Mouse (Mus musculus): ENCODE data around the gene Upp2. TPM values are rescaled to one million over a fixed set of nuclear protein-coding genes. Genes with fewer than 3 reads are reported as not detected.
A peak's percentile ranks its signal among the peaks of the same experiment; 100 is the strongest.

Upp2 gene
- polyA plus RNA-seq, 1 experiment = 7.6 TPM

DNA sequence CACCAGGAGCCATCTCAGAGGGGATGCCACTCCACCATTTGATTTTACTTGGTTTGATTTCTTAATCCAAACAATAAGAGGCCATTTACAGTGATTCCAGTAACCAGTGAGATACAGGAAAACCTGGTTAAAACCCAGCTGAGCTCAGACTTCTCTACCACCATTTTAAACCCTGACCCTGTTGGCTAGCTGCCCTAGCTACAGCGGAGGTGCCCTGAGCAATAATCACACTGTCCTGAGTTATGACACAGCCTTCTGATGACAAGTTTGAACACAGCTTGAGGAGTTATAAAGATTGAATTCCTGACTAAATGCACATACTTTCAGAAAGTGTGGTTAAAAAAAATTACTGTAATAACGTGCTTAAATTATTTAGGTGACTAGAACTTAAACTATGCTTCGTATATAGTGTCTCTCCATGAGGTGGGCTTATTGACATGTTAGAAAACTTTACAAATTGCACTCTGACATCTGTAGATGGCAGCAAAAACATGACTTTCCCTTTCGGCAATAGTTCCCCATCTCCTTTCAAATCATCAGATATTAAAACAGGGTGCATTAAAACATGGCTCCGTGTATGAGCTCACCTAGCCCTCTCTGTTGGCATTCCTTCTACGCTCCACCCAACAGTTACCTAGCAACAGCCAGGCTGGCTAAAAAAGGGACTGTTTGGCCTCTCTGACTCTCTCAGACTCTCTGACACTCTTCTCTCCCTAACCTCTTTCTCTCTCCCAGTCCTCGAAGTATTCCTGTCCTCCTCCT, 263.1 kb downstream of the Upp2 start:
- H3K4me3 ChIP-seq (replicated peaks; ENCODE audit: extremely low read depth, low read depth, low read length) = no peak overlapping the region
- peak; percentile 25 for DNase-seq
- WGBS = 47% methylated on average over 7 of the region's 7 CpGs
- peaks cover 2% of the 10 kb centered on the region; the same call in 1 of the 2 replicates for H3K4me1 ChIP-seq (ENCODE audit: control insufficient read depth, insufficient read depth, low read length)
- TF ChIP-seq POLR2A (IDR thresholded peaks at IDR 0.05; ENCODE audit: borderline replicate concordance, extremely low read depth, low read depth, low read length) (no peak), CTCF (IDR thresholded peaks at IDR 0.05; ENCODE audit: insufficient read depth, low read length) (no peak)

DNA sequence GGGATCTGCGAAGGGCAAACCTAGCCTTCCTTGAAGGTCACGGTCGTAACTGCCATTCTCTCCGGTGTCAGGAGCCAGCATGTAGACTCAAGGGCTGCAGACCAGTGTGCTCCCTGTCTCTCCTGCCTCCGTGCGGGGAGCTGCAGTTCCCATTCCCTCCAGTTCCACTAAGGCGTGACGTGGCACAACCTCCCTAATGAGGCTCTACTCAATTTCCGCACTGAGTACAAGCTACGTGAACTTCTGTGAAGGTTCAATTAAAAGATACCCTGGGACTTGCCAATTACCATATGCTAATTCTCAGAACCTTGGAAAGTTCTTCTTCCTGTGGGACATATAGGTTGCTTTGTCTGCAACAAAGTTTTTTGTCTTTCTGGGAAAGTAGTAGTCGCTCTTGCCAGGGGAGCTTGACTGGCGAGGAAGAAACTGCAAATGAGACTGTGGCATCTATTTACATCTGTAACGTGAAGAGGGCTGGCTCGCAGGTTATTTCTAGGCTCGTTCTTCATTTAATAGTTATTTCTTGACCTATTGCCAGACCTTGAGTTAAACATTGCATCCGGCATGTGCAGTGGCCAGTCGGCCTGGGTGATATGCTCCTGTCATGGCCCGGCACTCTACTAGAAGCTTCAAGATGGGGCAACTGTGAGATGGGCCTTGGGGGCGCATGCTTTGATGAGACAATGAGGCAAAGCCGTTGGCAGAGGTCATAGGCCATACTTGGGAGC, 265.3 kb downstream of the Upp2 start:
- TF ChIP-seq CTCF (IDR thresholded peaks at IDR 0.05; ENCODE audit: insufficient read depth, low read length) (no peak), POLR2A (IDR thresholded peaks at IDR 0.05; ENCODE audit: borderline replicate concordance, extremely low read depth, low read depth, low read length) (no peak)
- no peak overlapping the region for H3K4me3 ChIP-seq (replicated peaks; ENCODE audit: extremely low read depth, low read depth, low read length)
- 86% methylated on average over 20 of the region's 20 CpGs for WGBS

DNA sequence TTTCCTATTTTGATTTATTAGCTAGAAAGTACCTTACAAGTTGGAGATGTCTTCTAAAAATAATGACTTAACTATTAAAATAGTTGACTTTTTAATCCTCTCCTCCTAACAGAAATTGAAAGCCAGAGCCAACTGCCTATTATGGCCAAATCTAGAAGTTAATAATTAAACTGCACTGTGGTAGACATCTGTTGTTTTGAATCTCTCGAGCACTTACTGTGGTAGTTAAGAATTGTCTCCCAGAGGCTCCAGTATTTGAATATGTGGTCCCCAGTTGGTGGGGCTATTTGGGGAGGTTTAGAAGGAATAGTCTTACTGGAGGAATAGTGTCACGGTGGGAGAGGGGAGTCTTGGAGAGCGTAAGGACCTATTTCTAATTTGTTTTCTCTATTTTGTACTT, 273.9 kb downstream of the Upp2 start:
- no peak for DNase-seq
- Histone ChIP-seq H3K4me3 (replicated peaks; ENCODE audit: extremely low read depth, low read depth, low read length) (no peak overlapping the region), H3K4me1 (ENCODE audit: control insufficient read depth, insufficient read depth, low read length) (no peaks in the 10 kb centered on the region)
- WGBS = 75% methylated on average over 3 of the region's 3 CpGs
- TF ChIP-seq POLR2A (IDR thresholded peaks at IDR 0.05; ENCODE audit: borderline replicate concordance, extremely low read depth, low read depth, low read length) = no peak
- no peak for TF ChIP-seq CTCF (IDR thresholded peaks at IDR 0.05; ENCODE audit: insufficient read depth, low read length)

More for the DNA sequence above, 265.3 kb downstream of the Upp2 start:
- no peak for DNase-seq
- peaks cover 2% of the 10 kb centered on the region; the same call in 1 of the 2 replicates for H3K4me1 ChIP-seq (ENCODE audit: control insufficient read depth, insufficient read depth, low read length)

DNA sequence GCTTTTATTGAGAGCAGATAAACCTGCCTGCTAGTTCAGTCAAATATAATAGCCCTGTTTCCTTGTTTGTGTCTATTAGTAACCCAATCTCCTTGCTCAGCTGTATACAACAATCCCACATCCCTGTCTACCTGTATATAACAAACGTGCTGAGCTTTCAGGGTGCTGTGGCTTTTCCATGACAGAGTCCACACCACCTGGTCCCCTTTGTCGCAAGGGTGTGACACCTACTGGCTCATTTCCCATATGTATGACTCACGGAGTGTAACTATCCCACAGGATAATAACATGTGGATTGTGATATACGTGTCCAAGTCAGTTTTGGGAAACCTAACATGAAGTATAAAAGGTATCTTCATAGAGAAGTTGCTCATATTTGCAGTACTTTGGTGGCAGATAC, 275.3 kb downstream of the Upp2 start:
- DNase-seq = no peak
- Histone ChIP-seq H3K4me3 (replicated peaks; ENCODE audit: extremely low read depth, low read depth, low read length) (no peak overlapping the region), H3K4me1 (ENCODE audit: control insufficient read depth, insufficient read depth, low read length) (no peaks in the 10 kb centered on the region)
- TF ChIP-seq CTCF (IDR thresholded peaks at IDR 0.05; ENCODE audit: insufficient read depth, low read length) = no peak
- TF ChIP-seq POLR2A (IDR thresholded peaks at IDR 0.05; ENCODE audit: borderline replicate concordance, extremely low read depth, low read depth, low read length) = no peak
- 73% methylated on average over 4 of the region's 4 CpGs for WGBS

Other genes with a start within 250 kb of the Upp2 start
- 0.15 and 0.69 TPM in 2 replicates for gene Acvr1c, start 209.4 kb upstream of the Upp2 start, polyA plus RNA-seq (2012; rRNA removed)
- not detected in 2 replicates for gene Gm17409, start 97.2 kb upstream of the Upp2 start, polyA plus RNA-seq (2012; rRNA removed)
- 5.0 and 9.7 TPM in 2 replicates for gene Acvr1, start 141 bp upstream of the Upp2 start, polyA plus RNA-seq (2012; rRNA removed)